Mouse (Mus musculus) urinary bladder, postnatal 36 days (tissue): ENCODE measurements around the gene Plxnc1.

Experiments
- DNase-seq, 2 experiments: peaks; one replicate each; pipeline ENCODE4 v3.0.0; 2022; ENCODE audit warnings: low spot score in 2 of 2, mixed read lengths in 1 of 2

Gene Plxnc1

DNA sequence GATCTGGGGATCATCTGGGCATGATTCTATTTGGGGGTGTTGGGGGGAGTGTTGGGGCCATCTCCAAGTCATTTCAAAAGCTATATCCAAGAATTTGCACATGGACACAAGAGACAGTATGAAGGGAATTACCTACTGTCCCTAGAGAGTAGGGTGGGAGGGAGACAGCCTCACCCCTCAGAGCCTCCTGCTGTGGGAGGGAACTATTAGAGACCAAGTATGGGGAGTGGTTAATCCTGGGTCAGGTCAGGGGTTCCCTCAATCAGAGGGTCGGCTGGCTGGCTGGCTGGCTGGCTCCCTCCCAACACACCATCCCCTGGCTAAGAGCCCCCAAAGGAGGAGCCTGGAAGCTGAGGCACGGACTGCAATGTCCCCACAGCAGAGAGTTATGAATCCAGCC, 24.7 kb downstream of the Plxnc1 start:
- no peak for DNase-seq

DNA sequence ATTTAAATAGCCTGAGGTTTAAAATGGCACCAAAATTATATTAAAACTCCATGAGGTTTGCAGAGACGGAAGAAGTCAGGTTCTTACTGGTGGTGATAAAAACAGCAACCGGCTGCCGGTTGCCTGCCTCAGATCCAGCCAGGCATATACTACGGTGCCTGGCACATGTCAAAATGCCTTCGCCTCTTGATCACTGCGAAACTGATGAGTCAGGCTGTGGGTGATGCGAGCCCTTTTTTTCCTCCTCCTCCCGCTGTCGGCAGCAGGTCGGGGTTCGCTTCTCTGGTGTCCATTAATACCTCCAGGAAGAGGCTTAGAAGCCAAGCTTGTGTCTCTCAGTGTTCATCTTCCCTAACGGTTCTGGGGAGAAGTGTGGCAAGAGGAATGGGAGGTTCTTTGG, 25.1 kb downstream of the Plxnc1 start:
- DNase-seq: no peak

DNA sequence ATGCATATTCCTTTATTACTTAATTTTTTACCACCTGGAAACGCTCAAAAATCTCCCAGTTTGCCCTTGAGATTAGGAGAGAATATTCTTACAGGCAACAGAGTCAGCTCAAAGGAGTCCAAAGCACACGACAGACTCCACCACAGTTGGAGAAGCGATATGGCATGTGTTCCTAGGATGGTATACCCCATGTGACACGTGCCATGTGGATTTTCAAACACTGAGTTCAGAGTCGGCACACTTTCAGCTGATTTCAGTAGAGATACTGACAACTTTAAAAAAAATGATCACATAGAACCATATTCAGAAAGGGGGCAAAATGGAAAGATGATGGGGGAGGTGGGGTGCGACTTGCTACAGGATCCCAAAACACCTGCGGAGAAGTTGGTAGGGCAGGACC, 26.0 kb downstream of the Plxnc1 start:
- no peak for DNase-seq

DNA sequence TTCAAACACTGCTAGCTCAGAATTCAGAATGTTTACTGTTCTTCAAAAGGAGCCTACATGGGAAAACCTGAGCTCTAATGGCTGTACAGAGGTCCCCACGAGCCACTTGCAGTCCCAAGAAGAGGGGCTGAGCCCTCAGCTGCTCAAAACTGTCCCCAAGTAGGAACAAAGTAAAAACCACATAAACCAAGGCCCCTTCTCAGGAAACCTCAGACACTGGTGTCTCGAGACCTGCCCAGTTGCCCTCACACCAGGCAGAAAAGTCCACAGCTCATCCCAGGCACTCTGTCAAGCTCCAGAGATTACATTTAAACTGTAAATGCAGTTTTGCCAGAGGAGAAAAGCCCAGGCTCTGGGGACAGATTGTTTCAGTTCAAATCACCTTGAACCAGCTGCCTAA, 26.6 kb downstream of the Plxnc1 start:
- DNase-seq: no peak

DNA sequence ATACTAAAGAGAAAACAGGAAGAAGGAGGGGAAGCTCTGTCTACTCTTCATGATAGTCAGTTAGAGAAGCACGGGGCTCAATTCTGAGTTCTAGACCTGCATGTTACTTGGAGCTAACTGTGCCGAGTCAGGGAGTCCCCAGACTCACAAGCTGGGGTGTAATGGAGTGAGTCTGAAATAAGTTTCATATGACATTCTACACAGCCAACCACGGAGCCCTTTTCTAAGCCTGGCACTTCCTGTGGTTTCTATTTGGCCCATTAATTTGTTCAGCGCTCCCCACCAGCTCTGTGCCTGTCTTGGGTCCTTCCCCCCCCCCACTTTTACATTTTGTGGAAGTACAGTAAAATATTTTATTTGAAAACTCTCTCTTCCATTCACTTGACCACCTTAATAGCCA, 27.3 kb downstream of the Plxnc1 start:
- no peak for DNase-seq

DNA sequence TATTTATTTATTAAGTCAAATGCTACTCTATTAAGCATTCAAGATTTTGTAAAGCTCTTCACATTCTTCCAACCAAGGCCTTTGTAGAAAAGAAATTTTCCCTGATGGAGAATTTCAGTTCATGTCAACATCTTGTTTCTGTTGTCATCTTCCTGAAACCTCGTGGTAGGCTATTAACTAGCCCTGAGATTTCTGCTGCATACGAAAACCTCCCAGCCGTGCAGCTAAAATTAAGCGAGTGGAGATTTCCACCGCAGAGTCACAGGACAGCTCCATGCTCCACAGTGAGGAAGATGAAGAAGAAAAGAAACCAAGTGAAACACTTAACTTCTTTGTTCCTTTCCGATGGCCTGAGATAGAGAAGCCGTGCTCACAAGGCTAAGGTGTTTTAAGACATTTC, 28.0 kb downstream of the Plxnc1 start:
- DNase-seq: no peak

DNA sequence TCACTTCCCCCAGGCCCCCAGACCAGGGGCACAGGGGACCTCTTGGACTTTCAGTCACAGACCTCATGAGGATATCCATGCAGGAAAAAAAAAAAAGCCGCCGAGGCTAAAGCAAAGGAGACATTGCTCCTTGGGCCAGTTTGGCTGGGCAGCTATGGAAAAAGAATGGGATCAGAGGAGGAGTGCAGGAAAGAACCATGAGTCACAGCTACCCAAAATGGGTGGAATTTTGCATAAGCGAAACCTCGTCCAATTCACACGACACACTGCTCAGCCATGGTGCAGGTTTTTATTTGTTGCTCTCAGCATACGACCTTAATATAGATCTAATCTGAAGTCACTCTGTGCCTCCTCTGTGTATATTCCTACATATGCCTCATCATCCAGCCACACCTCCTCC, 28.9 kb downstream of the Plxnc1 start:
- no peak for DNase-seq

DNA sequence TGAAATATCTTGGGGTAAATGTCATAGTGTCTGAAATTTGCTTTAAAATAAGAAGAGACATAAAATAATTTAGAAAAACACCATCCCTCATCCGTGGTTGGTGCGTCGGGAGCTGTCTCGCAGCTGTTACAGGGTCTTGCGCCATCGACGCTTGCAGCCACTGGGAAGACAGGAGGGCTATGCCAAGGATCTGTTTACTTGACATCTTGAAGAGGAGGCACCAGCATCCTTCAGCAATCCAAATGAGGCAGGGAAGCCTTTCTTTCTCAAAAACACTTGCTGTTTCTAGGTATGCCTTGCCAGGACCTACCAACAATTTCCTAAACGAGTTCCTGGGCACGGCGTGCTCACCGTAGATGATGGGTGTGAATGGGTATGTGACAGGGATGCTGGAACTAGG, 30.6 kb downstream of the Plxnc1 start:
- DNase-seq: no peak

DNA sequence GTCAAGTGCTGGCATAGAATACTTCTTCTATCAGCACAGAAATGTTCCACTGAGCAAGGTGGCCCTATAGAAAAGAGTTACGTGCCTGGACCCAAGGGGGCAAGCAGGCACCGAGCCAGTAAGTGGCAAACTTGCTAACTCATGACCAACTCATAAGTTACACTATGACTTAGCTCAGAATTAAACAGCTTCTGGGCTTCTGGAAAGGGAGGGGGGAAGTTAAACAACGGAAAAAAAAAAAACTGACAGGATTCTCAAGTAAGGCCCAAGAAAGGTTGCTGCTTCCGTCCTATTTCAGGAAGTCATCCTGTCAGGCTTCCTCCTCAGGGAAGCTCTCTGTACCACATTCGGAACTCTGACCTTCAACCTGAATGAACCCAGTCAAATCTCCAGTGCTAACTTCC, 31.3 kb downstream of the Plxnc1 start:
- no peak for DNase-seq

DNA sequence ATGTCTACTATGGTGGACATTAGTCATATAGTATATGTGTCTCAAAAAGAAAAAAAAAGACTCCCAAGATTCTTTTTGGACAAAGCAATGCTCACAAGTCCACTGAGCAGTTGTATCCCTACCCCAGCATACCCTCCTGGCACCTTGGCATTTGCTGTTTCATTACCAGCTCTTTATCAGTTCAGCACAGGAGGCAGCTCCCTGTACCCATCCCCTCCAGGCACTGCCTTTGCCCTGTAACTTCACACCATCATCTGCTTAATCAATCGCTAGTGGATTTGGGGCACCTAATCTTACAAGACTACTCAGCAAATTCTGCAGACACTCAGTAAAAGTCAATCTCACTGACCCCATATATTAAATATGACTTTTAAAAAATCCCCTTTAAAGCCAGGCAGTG, 32.1 kb downstream of the Plxnc1 start:
- DNase-seq: no peak

DNA sequence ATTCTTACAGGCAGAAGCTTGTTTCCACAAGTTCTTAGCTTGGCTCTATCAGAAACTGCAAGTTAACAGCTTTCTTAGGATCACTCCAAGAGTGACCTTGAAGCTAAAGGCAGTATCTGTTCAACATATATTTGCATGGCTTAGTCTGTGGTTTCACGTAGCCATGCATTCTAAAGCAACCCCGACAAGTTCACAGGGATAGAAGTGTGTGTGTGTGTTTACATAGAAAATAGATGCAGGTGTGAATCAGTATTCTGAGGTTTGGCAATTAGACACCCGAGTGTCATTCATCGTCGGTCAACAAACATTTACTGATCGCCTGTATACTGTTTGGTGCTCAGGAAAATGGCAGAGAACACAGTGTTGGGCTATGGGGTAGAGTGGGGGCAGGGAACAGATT, 33.5 kb downstream of the Plxnc1 start:
- no peak for DNase-seq

DNA sequence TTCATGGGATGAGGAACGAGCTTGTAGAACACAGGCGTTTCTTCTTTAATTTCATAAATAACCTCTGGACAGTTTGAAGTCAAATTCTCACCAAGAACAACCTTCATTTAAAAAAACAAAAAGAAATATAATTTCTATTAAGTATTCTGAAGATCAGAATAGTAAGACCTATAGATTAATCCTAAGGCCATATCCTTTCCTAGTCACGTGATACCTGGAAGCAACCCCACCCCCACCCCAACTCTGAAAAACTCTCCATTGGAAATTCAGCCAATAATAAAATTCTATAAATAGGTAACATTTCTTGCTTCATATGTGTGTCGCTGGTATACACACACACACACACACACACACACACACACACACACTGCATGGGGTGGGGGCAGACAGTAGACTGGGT, 34.1 kb downstream of the Plxnc1 start:
- DNase-seq: no peak

DNA sequence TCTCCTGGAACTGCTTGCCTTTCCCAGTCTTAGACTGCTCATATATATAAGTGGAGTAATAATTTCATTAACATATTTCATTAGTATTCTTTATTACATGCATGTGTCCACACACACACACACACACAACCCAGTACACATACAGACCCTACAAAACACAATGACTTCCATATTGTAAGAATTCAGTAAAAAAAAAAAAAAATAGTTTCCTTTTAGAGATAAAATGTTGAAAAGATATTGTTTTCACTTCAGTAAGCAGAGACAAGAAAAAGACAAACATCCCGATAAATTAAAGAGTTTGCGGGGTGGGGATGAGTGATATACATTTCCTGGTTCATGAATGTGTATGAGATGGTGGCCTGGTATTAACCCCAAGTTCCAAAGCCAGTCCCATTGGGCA, 34.8 kb downstream of the Plxnc1 start:
- DNase-seq: no peak

DNA sequence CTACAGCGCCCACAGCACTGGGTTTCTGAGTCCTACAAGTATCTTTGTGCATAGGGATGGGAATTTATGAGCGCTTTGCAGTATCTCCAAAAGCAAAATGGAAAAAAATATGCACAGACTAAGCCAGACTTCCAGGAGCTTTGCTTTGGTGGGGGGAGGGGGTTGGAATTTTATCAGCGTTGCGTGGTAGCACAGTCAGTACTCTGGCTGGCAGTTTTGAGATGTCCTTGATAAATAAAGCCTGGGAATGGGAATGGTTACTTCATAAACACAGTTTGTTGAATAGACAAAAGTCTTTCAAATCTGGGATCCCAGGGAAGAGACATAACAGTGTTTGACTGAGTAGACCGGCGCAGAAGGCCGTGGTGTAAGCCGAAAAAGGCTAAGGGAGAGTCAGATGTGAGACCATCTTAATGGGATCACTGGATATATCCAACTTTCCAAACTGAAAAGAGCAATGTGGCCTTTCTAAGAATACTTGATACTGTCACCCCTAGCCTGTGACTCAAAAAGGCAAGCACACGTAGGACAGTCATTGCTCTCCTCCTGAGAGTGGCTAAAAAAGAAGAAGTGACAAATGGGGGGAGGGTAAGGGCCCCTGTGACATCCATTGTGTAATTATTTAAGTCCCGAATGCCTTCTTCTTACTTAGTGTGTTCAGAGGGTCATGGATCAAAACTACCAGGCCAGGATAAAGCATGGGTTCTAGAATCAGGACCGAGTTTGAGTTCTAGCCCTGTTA, 35.5 kb downstream of the Plxnc1 start:
- DNase-seq: no peak

DNA sequence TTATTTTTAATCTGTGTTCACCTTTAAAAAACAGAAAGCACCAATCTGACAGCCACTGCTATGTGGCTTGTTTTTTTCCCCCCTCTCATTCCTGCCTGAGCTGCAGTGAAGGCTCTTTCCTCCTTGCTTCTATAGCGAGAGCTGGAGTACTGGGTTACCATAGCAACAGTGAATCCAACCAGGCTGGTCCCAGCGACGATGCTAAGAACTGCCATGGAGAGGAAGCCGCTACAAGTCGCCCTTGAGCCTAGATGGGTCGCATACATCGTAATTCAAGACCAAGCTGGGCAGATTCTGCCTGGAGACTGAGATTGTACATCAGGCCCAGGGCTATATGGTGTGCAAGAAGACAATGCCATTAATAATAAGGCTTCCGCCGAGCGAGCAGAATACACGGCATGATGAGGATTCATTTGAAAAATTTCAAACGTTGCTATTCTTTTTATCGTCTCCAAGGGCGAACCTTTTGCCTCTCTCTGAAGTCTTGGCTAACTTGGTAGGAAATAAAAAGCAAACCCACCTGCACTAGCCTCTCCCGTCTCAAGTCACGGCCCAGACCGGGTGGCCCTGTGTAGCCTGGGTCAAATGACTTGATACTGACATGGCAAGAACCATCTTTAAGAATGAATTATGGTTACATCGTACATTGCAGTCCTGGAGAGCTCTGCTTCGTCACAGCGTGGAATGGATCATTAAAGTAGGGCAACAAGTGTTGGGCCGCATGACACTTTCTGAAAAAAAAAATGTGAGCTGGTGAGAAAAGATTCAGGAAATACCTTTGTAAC, 38.8 kb downstream of the Plxnc1 start:
- no peak for DNase-seq

DNA sequence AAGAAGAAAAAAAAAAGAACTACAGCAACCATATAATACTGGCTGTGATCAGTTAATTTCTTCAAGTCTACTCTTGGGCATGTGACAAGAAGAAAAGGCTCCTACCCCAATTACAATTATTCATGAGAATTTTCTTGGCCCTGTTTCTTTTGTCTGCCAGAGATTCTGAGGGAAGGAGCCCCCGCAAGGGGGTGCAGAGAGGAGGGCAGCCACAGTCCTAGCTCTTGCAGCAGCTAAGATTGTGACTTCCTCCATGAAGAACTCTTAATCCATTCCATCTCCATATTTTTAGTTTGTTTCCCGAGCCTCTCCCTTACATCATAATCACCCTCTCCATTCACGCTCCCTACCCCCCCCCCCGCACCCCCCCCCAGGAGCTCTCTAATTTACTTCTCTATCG, 39.4 kb downstream of the Plxnc1 start:
- no peak for DNase-seq

DNA sequence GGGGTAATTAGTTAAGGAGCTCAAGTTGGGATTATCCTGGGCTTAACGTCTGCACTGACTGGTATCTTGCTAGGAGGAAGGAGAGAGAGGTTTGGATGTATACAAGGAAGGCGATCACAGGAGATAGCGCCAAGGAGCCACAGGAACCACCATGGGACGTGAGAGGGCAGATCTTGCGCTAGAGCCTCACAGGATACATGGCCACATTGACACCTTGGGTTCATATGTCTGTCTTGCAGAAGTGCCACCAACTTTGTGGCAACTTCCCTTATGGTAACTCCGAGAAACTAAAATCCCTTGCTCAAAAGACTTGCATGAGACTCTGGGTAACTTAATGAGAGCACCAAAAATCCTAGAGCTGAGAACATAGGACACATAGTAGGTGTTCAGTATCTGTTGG, 47.7 kb downstream of the Plxnc1 start:
- DNase-seq: no peak

DNA sequence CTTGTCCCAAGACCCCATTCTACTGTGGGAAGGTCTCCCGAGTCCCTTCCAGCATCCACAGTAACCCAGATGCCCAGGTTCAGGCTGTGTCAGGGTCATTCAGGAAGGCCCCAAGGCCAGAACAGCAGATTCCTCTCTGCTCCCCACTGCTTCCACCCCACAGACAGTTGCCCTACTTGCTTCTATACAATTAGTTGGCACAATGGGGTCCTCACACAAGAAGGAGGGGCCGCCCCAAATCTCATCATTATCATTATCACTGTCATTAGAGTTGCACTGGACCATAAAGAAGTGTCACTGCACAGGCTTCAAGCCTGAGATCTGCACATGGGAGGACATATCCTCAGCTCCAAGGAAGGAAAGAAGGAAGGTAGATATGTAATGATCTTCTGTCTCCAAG, 48.3 kb downstream of the Plxnc1 start:
- no peak for DNase-seq

DNA sequence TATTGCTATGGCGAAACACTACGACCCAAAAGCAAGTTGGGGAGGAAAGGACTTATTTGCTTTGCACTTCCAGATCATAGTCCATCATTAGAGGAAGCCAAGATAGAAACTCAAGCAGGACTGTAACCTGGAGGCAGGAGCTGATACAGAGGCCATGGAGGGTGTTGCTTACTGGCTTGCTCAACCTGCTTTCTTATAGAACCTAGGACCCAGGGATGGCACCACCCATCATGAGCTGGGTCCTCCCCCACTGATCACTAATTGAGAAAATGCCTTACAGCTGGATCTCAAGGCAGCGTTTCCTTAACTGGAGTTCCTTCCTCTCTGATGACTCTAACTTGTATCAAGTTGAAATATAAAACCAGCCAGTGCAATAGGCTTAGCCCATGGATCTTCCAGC, 48.8 kb downstream of the Plxnc1 start:
- DNase-seq: no peak

DNA sequence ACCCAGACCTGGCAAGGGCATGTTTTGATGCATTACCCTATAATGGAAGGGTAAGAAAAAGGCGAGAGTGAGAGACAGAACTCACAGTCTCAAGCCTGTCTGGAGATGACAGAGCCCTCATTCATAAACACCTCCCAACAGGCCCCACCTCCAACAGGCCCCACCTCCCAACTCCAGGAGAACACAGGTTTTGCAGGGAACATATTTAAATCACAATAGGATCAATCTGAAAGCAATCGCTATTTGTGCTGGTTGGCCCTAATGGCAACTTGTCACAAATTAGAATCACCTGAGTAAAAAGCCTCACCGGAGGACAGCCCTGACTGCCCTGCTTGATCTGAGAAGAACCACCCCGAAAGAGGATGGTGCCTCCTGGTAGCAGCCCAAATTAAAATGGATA, 54.9 kb downstream of the Plxnc1 start:
- DNase-seq: no peak

DNA sequence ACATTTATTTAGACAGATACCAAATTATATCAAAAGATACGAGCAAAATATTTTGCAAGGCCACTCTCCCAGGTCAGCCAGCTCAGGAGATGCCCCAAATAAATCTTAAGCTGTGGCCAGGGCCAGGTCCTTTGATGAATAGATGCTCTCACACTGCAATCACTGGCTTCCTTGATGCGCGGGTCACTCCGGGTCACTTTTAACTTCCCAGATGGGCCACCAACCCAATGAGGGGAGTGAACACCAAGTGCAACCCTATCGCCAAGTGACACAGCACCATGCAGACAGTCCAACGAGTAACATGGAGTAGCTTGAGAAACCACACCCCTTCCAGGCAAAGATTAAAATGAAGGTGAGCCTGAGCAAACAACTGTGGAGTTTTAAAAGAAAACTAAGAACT, 61.4 kb downstream of the Plxnc1 start:
- DNase-seq: no peak

DNA sequence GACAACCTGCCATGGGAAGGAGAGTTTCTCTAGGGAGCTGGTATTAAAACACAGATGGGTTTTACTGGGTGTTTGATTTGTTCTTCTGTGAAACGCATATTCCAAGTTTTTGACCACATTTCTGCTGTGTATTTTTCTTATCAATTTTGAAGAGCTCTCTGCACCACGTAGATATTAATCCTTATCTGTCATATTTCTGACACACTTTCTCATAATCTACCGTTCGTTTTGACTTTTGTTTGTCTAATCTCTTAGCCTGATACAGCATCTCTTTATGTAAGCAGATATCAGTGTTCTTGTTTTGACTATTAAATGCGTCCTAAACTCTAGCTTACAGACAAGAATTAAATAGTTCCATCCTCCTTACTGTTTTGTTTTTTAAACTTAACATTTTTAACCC, 73.1 kb downstream of the Plxnc1 start:
- no peak for DNase-seq

DNA sequence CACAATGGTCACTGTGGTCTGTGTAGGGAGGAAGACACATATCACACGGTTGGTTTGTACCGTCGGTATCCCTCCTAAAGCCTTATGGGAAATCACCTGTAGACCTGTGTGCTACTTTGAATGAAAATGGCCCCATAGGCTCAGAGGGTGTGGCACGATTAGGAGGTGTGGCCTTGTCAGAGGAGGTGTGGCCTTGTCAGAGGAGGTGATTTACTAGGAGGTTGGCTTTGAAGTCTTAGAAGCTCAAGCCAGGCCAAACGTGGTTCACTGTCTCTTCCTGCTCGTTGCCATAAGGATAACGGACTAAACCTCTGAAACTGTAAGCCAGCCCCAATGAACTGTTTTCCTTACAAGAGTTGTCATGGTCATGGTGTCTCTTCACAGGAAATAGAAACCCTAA, 73.5 kb downstream of the Plxnc1 start:
- DNase-seq: no peak
